Mouse (Mus musculus): ENCODE measurements around the gene Lyar.

Lyar gene

GRCm38 (mm10) chr5:38220328-38220912, at the start of gene Lyar, which contains the start of gene Zbtb49:
Gene Lyar (plus strand): TSS chr5:38220470.
Gene Zbtb49 (minus strand): TSS chr5:38220457.
- DNase-seq (ENCODE audit: low read depth, low spot score): peak; percentile 91

- DNase-seq (ENCODE audit: low read depth, low spot score): no peak
Observed at GRCm38 (mm10) chr5:38173766-38174165, 46.5 kb upstream of the Lyar start.

- DNase-seq (ENCODE audit: low read depth, low spot score): no peak
Observed at GRCm38 (mm10) chr5:38174256-38174912, 45.9 kb upstream of the Lyar start.

- no peak for DNase-seq (ENCODE audit: low read depth, low spot score)
Observed at GRCm38 (mm10) chr5:38184688-38185285, 35.5 kb upstream of the Lyar start.

DNA sequence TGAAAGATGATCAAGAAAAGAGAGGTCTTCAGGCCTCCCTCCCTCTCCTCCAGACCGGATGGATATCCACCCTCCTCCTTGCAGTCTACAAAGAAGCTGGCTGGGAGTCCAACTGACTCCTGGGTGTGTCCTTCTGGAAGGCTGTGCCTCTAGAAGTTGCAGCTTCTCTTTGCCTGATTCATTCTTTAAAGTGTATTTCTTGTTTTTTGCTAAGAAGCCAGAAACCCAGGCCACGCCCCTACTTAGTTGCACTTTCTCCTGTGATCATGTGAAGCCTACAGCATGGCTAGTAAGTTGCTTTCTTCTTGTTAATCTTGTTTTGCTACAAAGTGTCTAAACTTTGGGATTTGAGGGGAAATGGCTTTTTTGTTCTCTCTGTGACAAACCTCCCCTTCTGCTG, 33.3 kb upstream of the Lyar start:
- DNase-seq (ENCODE audit: low read depth, low spot score): no peak

DNA sequence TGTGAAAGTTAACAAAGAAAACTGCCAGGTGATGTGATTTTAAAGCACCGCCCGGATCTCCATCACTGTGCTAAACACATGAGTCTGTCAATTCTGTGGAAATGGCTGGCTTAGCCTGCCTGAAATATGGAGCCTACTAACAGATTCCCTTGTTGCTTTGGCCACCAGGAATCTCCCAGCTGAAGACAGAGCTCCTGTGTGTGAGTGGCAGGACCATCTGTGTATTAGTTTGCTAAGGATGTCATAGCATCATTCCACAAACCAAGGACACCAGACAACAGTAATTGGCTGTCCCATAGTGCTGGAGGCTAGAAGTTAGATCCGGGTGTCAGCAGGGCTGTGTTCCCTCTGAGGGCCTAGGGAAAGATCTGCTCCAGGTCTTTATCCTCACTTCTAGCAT, 29.4 kb upstream of the Lyar start:
- DNase-seq (ENCODE audit: low read depth, low spot score): no peak

DNA sequence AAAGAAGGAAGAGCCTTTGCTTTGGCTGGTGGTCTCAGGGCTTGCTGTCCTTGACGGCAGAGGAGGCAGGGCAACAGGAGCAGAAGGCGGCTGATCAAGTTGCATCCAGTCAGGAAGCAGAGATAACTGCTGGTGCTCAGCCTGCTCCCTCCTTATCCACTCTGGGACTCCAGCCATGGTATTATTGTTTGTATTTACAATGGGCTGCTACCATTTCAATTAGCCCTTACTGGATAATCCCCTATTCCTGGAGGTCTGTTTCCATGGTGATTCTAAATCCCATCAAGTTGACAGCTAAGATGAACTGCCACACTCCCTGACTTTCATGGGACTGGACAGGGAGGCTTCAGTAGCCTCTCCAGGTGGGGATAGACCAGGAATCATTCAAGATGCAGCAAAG, 25.3 kb upstream of the Lyar start:
- DNase-seq (ENCODE audit: low read depth, low spot score): no peak

GRCm38 (mm10) chr5:38195941-38196340, 24.3 kb upstream of the Lyar start:
- no peak for DNase-seq (ENCODE audit: low read depth, low spot score)

DNA sequence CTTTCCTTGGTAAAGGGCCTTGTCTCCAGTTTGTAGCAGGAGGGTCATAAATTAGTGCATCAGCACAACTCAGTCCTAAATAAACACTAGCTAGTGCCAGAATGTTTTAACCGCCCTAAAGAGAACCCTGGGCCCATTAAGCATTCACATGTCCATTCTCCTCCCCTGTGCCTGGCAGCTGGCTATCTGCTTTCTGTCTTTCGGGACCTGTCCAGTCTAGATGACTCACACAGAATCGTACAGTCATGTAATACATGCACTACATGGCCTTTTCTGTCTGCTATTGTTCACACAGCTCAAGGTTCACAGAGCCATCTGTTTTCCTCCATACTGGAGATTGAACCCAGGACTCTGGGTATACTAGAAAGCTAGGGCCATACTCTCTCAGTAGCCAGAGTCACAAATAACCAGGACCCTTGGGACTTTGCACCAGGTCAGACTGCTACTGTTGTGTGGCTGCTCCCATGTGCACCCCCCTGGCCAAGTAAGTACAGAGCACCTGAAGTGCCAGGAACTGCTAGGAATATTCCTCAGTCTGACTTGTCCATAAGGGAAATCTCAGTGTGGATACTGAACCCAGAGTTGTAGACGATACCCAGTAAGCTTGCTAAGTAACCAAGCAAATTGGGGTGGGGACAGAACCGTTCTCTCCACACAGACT, 23.3 kb upstream of the Lyar start:
- DNase-seq (ENCODE audit: low read depth, low spot score): no peak

DNA sequence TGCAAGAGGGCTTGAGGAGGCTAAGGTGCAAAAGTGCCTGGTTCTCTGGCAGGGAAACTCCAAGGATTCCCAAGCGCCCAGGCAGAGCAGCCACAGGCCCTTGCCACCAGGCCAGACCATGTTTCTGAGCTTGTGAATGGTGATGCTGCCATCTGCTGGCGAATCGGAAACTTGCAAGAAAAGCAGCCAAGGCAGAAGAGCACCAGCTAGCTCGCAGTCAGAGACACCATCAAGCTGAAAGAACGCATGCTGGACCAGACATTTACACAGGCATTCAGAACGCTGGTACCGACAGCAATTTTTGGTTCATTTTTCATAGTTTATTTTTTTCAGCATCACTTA, 22.8 kb upstream of the Lyar start:
- DNase-seq (ENCODE audit: low read depth, low spot score): peak; percentile 86

- no peak for DNase-seq (ENCODE audit: low read depth, low spot score)
Observed at GRCm38 (mm10) chr5:38199686-38200085, 20.6 kb upstream of the Lyar start.

DNA sequence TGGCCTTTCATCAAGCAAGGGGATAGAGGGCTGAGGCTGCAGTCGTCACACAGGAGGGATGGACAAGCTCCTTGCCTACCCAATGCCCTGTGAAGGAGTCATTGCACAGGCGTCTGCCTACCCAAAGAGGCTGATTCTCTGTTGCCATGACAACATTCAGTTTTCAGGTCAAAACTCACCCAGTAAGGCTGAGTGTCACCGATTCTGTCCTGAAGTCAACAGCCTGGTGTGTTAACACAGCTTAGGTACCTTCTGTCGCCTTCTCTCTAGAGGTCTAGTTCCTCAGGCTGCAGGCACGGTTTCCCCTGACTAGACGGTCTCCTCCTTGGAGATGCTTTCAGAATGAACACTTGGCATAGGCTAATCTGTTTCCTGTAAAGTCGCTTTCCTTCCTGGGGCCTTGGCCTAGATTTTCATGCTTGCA, 15.0 kb upstream of the Lyar start:
- DNase-seq (ENCODE audit: low read depth, low spot score): no peak

- no peak for DNase-seq (ENCODE audit: low read depth, low spot score)
Observed at GRCm38 (mm10) chr5:38208985-38209384, 11.3 kb upstream of the Lyar start.

- DNase-seq (ENCODE audit: low read depth, low spot score): no peak
Observed at GRCm38 (mm10) chr5:38211691-38212090, 8.6 kb upstream of the Lyar start.

DNA sequence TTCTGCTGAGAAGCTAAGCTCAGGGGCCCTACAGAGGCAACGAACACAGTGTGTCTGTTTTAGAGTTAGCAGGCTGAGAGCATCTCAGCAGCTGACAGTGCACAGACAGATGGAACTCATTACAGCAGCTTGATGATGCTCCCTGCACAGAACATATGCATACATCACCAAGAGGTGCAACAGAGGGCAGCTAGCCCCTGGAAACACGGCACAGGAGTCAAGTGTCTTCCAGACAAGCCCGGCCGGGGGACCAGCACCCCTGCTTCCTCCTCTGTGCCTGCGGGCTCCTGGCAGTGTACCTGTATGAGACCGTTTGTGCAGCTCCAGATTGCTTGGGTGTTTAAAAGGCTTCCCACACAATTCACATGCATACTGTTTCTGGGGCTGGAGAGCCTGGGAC, 7.3 kb upstream of the Lyar start:
- no peak for DNase-seq (ENCODE audit: low read depth, low spot score)

- peak; percentile 24 for DNase-seq (ENCODE audit: low read depth, low spot score)
Observed at GRCm38 (mm10) chr5:38219771-38220307, 431 bp upstream of the Lyar start.

DNA sequence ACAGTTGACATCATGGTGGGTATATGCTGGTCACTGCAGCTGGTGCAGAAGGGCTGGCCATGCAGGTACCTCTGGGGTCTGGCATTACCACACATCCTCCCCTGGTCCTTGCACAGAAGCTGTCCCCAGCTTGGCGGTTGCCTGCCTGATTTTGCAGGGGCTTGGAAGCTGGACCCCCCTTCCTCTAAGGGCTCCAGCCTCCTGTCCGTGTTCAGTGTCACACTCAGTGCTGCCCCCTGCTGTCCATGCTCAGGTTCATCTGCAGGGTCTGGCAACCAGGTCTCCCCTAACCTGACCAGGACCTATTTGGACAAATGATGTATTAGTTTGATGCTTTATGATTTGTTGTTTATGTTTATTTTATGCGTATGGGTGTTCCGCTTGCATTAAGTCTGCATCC, 15.2 kb downstream of the Lyar start:
- peak; percentile 49 for DNase-seq (ENCODE audit: low read depth, low spot score)

DNA sequence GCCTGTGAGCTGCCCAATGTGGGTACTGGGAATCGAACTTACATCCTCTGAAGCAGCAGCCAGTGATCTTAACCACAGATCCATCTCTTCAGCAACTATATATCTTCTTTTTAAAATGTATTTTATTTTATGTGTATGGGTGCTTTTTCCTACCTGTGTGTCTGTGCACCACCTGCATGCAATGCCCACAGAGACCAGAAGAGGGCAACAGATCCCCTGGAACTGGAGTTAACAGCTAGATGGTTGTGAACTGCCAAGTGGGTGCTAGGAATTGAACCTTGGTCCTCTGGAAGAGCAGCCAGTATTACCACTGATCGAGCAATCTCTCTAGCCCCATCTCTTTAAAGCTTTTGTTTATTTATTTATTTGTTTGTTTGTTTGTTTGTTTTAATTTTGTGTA, 16.4 kb downstream of the Lyar start:
- DNase-seq (ENCODE audit: low read depth, low spot score): no peak

DNA sequence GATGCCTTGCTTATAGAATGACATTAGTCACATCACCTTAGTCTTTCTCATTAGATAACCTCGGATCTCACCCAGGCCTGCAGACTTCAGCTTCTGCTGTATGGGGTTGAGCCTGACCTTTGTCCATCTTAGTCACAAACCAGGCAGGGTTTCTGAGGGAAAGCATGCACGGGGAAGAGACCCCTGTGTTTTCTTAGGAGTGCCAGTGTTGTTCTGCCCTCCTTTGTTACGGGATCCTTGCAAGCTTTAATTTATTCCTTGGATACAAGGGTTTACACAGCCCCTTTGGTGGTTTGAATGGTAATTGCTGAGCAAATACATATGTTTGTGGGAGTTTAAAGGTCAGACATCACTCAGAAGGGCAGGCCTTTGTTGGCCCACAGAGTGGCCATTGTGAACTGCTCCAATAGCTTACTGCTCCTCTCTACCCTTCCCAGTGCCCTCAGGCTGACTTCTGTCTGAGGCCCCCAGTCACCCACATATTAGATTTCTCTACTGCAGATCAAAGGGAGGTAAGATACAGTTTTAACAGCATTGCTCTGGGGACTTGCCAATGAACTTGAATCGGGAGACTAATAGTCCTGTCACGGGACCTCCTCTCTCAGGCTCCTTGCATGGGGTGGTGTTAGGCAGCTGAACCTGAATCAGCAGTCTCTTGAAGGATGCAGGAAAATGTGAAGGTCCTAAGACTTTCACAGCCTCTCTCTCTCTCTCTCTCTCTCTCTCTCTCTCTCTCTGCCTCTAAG, 20.6 kb downstream of the Lyar start:
- no peak for DNase-seq (ENCODE audit: low read depth, low spot score)

- no peak for DNase-seq (ENCODE audit: low read depth, low spot score)
Observed at GRCm38 (mm10) chr5:38241473-38241834, 21.2 kb downstream of the Lyar start.

DNA sequence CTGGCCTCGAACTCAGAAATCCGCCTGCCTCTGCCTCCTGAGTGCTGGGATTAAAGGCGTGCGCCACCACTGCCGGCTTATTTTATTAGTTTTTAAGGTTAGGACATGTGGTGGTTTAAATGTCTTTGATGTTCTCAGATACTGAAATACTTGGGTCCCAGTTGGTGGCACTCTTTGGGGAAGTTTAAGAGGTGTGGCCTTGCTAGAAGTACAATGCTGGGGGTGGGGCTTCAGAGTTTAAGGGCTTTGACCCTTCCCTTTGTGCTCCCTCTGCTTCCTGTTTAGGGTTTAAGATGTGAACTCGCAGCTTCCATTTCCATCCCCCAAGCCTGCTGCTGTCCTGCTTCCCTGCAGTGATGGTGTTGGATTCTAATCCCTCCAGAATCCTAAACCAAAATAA, 21.7 kb downstream of the Lyar start:
- DNase-seq (ENCODE audit: low read depth, low spot score): no peak

DNA sequence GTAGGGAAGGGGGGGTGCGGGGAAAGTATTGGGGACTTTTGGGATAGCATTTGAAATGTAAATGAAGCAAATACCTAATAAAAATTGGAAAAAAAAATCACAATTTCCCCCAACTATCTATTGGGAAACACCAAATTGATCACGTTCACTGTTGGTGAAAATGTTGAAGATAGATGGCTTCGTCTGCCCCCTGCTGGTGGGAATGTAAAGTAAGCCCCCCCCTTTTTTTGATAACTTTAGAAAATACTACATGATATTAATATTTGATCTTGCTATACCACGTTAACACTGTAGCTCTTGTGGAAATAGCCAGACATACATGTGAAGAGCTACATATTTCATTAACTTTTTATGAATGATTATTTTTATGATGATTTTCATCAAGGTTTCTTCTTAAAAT, 34.9 kb downstream of the Lyar start:
- DNase-seq (ENCODE audit: low read depth, low spot score): no peak
